Mouse (Mus musculus) adrenal gland (tissue): ENCODE measurements around the gene Gtpbp3.
"Not testable (repeated sequence)": the region's sequence is repeated elsewhere in the genome, so short reads cannot be mapped to it uniquely, and the experiment has no call there.

Source experiments
- intact Hi-C: fragments of 180-260 bp; cut with DNase I; formaldehyde crosslinking; loops from one replicate; pipeline ENCODE4 v1.15.1; 2025

Gene Gtpbp3

DNA sequence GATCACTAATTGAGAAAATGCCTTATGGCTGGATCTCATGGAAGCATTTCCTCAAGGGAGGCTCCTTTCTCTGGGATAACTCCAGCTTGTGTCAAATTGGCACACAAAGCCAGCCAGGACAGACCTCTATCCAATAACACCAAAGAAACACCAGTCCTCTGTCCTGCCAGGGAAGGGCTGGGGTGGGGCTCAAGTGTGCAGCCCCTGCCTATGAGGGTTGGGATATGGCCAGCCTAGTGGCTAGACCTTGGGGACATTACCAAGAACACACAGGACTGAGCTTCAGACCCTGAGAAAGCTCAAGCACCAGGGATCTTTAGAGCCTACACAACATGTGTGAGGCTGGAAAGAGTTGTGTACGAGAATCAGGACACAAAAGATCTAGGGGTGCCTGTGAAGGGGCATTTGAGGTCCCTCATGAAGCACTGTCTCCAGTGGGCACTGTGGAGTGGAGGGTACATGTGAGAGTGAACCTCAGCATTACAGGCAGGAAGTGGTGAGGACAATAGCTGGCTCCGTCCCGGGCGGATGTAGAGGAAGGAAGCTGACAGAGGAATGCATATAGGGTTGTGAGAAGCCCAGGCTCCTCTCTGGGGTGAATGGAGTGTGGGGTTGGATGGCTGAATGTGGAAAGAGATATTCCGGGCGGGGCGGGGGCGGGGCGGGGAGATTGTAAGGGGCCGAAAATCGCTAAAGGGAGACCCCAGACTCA, 40.6 kb downstream of the Gtpbp3 start:
- intact Hi-C loops = no loop called here

DNA sequence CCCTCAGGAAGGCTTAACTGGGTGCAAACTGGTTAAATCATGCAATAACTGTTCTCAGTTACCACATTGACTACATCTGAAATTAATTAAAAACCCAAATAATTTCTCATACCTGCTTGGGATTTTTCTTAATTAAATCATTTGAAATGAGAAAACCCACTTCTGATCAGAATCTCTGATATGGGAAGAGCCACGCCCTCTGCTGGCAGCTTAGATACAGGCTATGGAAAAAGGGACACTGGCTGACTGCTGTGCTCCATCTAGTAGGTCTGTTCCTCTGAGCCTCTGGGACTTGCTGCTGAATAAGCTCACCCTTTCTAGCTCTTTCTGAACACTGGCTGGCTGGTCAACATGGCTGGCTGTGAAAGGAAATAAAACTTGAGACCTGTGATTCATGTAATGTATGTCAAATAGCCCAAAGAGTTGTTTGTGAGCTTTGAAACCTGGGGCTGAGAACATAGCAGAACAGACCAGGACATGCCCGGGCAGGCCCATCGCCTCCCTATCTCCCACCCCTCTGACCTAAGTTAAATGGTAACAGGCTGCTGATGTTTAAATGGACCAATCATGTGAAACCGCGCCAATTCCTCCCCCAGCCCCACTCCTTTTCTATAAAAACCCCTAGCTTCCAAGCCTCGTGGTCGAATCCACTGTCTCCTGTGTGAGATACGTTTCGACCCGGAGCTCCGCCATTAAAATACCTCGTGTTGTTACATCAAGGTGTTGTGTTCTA, 43.0 kb downstream of the Gtpbp3 start:
- intact Hi-C loops = not testable (repeated sequence)

DNA sequence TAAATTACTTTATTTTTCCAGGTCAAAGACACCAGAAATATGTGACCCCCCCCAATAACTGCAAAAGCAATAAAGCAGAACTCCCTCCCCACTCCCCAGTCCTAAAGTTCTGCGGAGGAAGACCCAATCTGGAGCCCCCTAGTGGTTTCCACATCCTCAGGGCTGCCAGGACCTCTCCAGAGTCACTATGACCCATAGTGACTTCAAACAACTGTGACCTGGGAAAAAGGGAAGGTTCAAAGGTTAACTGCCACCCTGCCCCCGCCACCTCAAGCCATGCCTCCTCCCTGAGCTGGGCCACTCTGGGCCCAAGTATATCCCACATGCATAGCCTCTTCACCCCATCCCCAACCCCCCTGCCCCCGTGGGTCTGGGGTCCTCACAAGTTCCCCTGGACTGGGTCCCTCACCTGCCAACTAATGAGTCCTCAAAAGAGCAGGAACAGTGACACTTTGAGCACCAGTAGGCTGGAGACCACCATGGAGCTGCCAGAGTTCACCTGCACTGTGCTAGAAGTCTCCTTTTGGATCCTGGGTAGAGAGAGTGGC, 46.4 kb downstream of the Gtpbp3 start:
- intact Hi-C loops = no loop called here

DNA sequence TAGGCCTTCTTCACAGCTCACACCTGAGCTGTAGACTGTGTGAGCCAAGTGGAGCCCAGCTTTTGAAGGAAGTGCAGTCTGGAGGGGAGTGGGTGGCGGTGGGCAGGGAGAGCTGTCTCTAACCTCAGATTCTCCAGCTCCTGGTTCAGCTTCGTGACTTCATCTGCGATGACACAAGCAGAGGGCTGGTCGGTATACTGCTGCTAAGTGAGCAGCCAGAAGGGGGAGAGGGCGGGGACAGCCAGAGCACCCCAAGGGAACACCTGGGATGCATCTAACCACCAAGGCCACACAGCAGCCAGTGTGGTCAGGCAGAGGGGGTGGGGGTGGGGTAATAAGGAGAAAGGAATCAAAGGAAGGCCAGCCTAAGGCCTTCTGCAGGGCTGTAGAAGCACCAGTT, 47.8 kb downstream of the Gtpbp3 start:
- intact Hi-C loops = no loop called here

DNA sequence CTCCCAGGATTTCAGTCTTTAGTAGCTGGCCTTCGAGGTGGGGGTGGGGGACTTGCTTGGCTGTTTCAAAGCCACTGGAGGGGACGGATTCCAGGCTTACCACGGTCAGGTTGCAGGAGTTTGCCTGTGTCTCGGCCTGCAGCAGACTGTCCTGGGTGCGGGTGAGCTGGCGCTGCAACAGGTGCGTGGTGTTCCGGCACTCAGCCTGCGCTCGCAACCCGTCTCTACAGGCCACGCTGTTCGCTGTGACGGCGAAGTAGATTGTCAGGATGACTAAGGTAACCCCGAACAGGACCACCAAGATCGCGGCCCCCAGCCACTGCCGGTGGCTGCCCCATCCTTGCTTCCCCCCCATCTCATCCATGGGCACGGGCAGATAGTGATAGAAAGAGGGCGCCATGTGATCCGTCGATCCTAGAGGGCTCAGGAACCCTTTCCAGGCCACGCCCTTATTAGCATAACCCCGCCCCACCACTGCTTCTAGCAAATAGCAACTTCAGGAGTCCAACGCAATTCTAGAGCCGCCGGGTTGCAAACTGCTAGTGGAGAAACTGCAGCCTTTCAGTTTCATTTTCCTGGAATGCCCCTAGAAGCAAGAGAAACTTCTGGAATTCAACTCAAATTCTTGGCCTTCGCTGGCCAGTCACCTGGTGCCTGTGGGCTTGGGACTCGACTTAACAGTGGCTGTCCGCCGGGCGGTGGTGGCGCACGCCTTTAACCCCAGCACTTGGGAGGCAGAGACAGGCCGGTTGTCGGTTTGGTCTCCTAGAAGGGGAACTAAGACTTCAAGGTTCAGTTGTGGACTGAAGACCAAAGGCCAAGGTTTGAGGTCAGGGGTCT, 49.3 kb downstream of the Gtpbp3 start, which contains the start of gene Bst2:
Gene Bst2, minus strand, starts transcription at position 429 of the 840 bp plus-strand sequence.
- intact Hi-C loops = no loop called here

DNA sequence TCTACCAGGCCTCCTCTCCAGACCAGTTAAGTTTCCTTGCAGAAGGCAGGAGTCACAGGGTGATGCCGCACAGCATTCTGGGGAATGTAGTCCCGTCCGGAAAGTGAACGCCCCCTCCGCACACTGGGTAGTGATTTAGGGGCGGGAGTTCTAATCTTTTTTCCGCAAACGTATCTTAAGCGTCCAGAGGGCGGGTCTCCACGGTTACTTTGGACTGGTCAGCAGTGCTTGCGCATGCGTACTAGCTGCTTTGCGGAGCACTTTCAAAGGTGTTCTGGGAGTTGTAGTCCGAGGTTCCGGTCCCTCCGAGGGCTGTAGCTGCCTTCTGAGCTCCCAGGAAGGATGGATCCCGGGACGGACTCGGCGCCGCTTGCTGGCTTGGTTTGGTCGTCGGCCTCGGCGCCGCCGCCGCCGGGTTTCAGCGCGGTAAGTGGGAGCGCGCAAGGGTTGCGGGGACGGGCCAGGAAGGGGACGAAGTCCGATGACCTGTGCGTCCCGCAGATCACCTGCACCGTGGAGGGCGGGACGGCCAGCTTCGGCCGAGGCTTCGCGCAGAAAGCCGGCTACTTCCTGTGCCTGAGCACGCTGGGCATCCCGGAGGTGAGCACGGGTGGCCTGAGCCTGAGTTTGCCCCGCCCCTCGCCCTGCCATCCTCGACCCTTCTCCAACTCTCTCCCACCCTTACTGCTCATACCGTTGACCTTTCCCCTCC, 54.9 kb downstream of the Gtpbp3 start, which contains the start of gene Mvb12a:
Gene Mvb12a, plus strand, starts transcription at position 291 of the 712 bp plus-strand sequence.
- intact Hi-C loops = no loop called here

GRCm38 (mm10) chr8:71543755-71544154, 55.9 kb downstream of the Gtpbp3 start:
- intact Hi-C loops = no loop called here

GRCm38 (mm10) chr8:71545053-71545452, 57.1 kb downstream of the Gtpbp3 start:
- intact Hi-C loops = no loop called here

DNA sequence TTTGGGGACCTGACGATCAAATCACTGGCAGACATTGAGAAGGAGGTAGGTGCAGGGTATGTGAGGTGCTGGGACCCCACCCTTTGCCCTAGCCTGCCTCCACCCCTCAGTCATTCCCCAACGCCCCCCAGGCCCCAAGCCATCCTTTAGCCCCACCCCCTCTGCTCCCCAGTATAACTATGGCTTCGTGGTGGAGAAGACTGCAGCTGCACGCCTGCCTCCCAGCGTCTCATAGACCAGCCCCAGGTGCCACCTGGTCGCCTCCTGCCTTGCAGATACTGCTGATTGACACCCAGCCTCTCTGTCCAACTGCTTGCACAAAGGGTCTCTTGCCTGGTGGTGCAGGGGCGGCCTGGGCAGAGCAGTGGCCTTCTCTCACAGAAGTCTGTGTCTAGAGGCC, 59.7 kb downstream of the Gtpbp3 start:
- intact Hi-C loops = no loop called here
